9 mouse cellular contexts compared by ENCODE assay signal in the genomic region with DNA sequence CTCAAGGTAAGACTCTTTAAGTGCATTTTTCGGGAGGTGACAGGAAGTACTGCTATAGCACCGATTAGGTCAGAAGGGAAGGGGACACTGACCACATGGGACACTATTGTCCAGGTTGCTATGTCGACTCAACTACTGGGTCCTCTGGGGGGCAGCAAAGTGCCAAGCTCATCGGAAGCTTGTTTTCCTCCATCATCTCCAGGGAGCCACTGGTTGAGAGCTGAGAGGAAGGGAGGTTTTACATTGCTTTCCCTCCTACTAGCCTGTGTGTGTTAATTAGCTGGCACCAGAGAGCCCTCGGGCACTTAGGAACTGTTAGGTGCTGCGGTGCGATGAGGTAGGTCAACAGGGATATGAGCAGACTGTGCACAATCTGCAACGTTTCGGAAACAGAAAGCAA.
A peak's percentile ranks its signal among the peaks of the same experiment; 100 is the strongest.
DNase-seq lines count a peak whose midpoint lies in the region; ATAC-seq lines count a peak whose summit lies in the region.
"Had no signal": no experiment of that assay in that cellular context is flagged by ENCODE, and none has a peak within 500 bp of the region (broad histone marks: within the 10 kb centered on the region; RNA-seq: fewer than 3 reads in every experiment).

No protein-coding gene starts in this region.

- 0 out of 2 replicates have a peak, but pooled peaks cover 3% of the 10 kb centered on the region for H3K4me1 ChIP-seq in kidney, embryonic 15.5 days
- peaks cover 6% of the 10 kb centered on the region; the same call in 1 of the 2 replicates for H3K4me1 ChIP-seq in limb, embryonic 12.5 days (replicated peaks)
- H3K4me1 ChIP-seq: midbrain, embryonic 12.5 days had no signal

- no peak overlapping the region for H3K27ac ChIP-seq in kidney, embryonic 15.5 days
- no peak overlapping the region for H3K27ac ChIP-seq in limb, embryonic 12.5 days
- H3K27ac ChIP-seq: midbrain, embryonic 12.5 days had no signal

- ATAC-seq in kidney, embryonic 15.5 days (replicated peaks; ENCODE audit: low FRiP score): no peak
- ATAC-seq in limb, embryonic 12.5 days (ENCODE audit: insufficient number of reproducible peaks, insufficient read depth, low FRiP score, low TSS enrichment, low read depth): no peak
- no peak for ATAC-seq in erythroblast, adult 5-6 weeks (replicated peaks; ENCODE audit: low FRiP score, poor library complexity, severe bottlenecking)

- H3K9ac ChIP-seq in kidney, embryonic 15.5 days: no peak overlapping the region
- H3K9ac ChIP-seq in limb, embryonic 12.5 days (replicated peaks): no peak overlapping the region
- H3K9ac ChIP-seq: midbrain, embryonic 12.5 days had no signal

- no peaks in the 10 kb centered on the region for H3K27me3 ChIP-seq in kidney, embryonic 15.5 days
- no peaks in the 10 kb centered on the region for H3K27me3 ChIP-seq in limb, embryonic 12.5 days
- H3K27me3 ChIP-seq: midbrain, embryonic 12.5 days had no signal

- no peak overlapping the region for H3K4me3 ChIP-seq in kidney, embryonic 15.5 days (replicated peaks)
- no peak overlapping the region for H3K4me3 ChIP-seq in limb, embryonic 12.5 days (replicated peaks)
- H3K4me3 ChIP-seq: midbrain, embryonic 12.5 days had no signal

- peak overlapping the region; percentile 29 for H3K4me2 ChIP-seq in kidney, embryonic 15.5 days
- peak overlapping the region; percentile 27; the same call in 1 of the 2 replicates for H3K4me2 ChIP-seq in limb, embryonic 12.5 days
- H3K4me2 ChIP-seq: midbrain, embryonic 12.5 days had no signal

- 40% methylated on average over 9 of the region's 9 CpGs for WGBS in kidney, embryonic 15.5 days
- WGBS in limb, embryonic 12.5 days: 27% methylated on average over 9 of the region's 9 CpGs

- H3K9me3 ChIP-seq in kidney, embryonic 15.5 days (replicated peaks): no peaks in the 10 kb centered on the region
- H3K9me3 ChIP-seq in limb, embryonic 12.5 days: no peaks in the 10 kb centered on the region
- H3K9me3 ChIP-seq: midbrain, embryonic 12.5 days had no signal

- DNase-seq in gastrocnemius, postnatal 10 days: peak; percentile 11
- no peak for DNase-seq in gastrocnemius, adult 8-10 months (ENCODE audit: low spot score in 2 of 2)
- peak; percentile 0 for DNase-seq in T-cell, adult 2 months (ENCODE audit: low spot score)
- peak; percentile 65 for DNase-seq in embryo, embryonic 10.5 days (ENCODE audit: low spot score)
- DNase-seq in right cerebral cortex, postnatal 14 days: peak; percentile 51

- H3K36me3 ChIP-seq in kidney, embryonic 15.5 days: no peaks in the 10 kb centered on the region
- H3K36me3 ChIP-seq in limb, embryonic 12.5 days: no peaks in the 10 kb centered on the region
- H3K36me3 ChIP-seq: midbrain, embryonic 12.5 days had no signal

Comparison
In these comparisons a context has a peak if more than half of its experiments do, and no peak if none do; other contexts are left out.
1. DNase-seq: peak in gastrocnemius, postnatal 10 days (single experiment), T-cell, adult 2 months (single experiment), embryo, embryonic 10.5 days (single experiment) and right cerebral cortex, postnatal 14 days (single experiment); none in gastrocnemius, adult 8-10 months (0 of 2).